Mouse (Mus musculus) MEL (cell line): Measurements from ENCODE around the gene Dok4. TPM values are rescaled to one million over a fixed set of nuclear protein-coding genes. Genes with fewer than 3 reads are reported as not detected.

Experiments used
- DNase-seq: peaks from one replicate; pipeline ENCODE4 v3.0.0; 2011; ENCODE audit warnings: low read depth, low spot score
- H3K27ac ChIP-seq: 2 replicates; pipeline ENCODE4 v1.5.1; 2012; ENCODE audit warnings: low read depth, mild to moderate bottlenecking, control low read depth, low read length, moderate library complexity; ENCODE audit not compliant: control insufficient read depth
- H3K27me3 ChIP-seq, 2 experiments: fragments of 150-350 bp in 1 of 2; sonication (generic) in 1 of 2; 2 replicates each; pipeline ENCODE4 v1.6.1; 2012; ENCODE audit warnings: low read length in 2 of 2, mild to moderate bottlenecking in 2 of 2, improper control_type of control experiment in 1 of 2, moderate library complexity in 1 of 2; ENCODE audit not compliant: insufficient read depth in 2 of 2, control insufficient read depth in 1 of 2
- H3K36me3 ChIP-seq, 2 experiments: 2 replicates each; pipeline ENCODE4 v1.6.1; 2012 to 2014; ENCODE audit warnings: low read length in 2 of 2, improper control_type of control experiment in 1 of 2, inconsistent platforms in 1 of 2, mild to moderate bottlenecking in 1 of 2; ENCODE audit not compliant: insufficient read depth in 2 of 2, control insufficient read depth in 1 of 2
- H3K4me1 ChIP-seq, 2 experiments: fragments of 150-350 bp in 1 of 2; sonication (generic) in 1 of 2; 2 replicates each; pipeline ENCODE4 v1.6.1; 2012; ENCODE audit warnings: low read length in 2 of 2, improper control_type of control experiment in 1 of 2, mild to moderate bottlenecking in 1 of 2; ENCODE audit not compliant: insufficient read depth in 2 of 2, control insufficient read depth in 1 of 2
- H3K4me3 ChIP-seq, 2 experiments: fragments of 150-350 bp in 1 of 2; sonication (generic) in 1 of 2; 2 replicates each; pipeline ENCODE4 v1.5.1; 2012; ENCODE audit warnings: low read depth in 2 of 2, low read length in 2 of 2, mild to moderate bottlenecking in 2 of 2, moderate library complexity in 2 of 2, control low read depth in 1 of 2, improper control_type of control experiment in 1 of 2; ENCODE audit not compliant: control insufficient read depth in 1 of 2, insufficient read depth in 1 of 2
- H3K79me2 ChIP-seq: 2 replicates; pipeline ENCODE4 v1.6.1; 2012; ENCODE audit warnings: mild to moderate bottlenecking, low read length, moderate library complexity; ENCODE audit not compliant: control insufficient read depth, poor library complexity, insufficient read depth
- H3K9ac ChIP-seq: 2 replicates; pipeline ENCODE4 v1.6.1; 2012; ENCODE audit warnings: low read depth, mild to moderate bottlenecking, control low read depth, low read length, moderate library complexity; ENCODE audit not compliant: control insufficient read depth, poor library complexity, severe bottlenecking
- H3K9me3 ChIP-seq: fragments of 150-350 bp; sonication (generic); replicated peaks from 2 replicates; pipeline ENCODE4 v1.6.1; 2012; ENCODE audit warnings: mild to moderate bottlenecking, low read length, improper control_type of control experiment, moderate library complexity; ENCODE audit not compliant: insufficient read depth
- BHLHE40 ChIP-seq: IDR thresholded peaks from 2 replicates; pipeline ENCODE4 v1.6.1; 2012; ENCODE audit warnings: low read depth, mild to moderate bottlenecking, inconsistent platforms, low read length, improper control_type of control experiment, borderline replicate concordance
- E2F4 ChIP-seq: IDR thresholded peaks from 2 replicates; pipeline ENCODE4 v1.6.1; 2011; ENCODE audit warnings: low read depth, low read length, improper control_type of control experiment, borderline replicate concordance
- EP300 ChIP-seq, 2 experiments: IDR thresholded peaks; 2 replicates each; pipeline ENCODE4 v1.6.1; 2011; ENCODE audit warnings: improper control_type of control experiment in 2 of 2, low read length in 2 of 2, low read depth in 1 of 2, mild to moderate bottlenecking in 1 of 2
- ETS1 ChIP-seq: IDR thresholded peaks from 2 replicates; pipeline ENCODE4 v1.6.1; 2012; ENCODE audit warnings: low read depth, mild to moderate bottlenecking, inconsistent platforms, low read length, improper control_type of control experiment, moderate library complexity
- GATA1 ChIP-seq: IDR thresholded peaks from 2 replicates; pipeline ENCODE4 v1.6.1; 2011; ENCODE audit warnings: low read depth, low read length, improper control_type of control experiment
- KAT2A ChIP-seq: conservative IDR thresholded peaks from 2 replicates; pipeline ENCODE4 v1.6.1; 2012; ENCODE audit warnings: low read depth, low read length, improper control_type of control experiment, inconsistent platforms
- MAX ChIP-seq: IDR thresholded peaks from 2 replicates; pipeline ENCODE4 v1.6.1; 2011; ENCODE audit warnings: low read length, improper control_type of control experiment
- MAZ ChIP-seq: IDR thresholded peaks from 2 replicates; pipeline ENCODE4 v1.6.1; 2012; ENCODE audit warnings: low read depth, mild to moderate bottlenecking, inconsistent platforms, low read length, improper control_type of control experiment
- MXI1 ChIP-seq: IDR thresholded peaks from 2 replicates; pipeline ENCODE4 v1.6.1; 2011; ENCODE audit warnings: mild to moderate bottlenecking, low read depth, low read length, improper control_type of control experiment
- MYB ChIP-seq: IDR thresholded peaks from 2 replicates; pipeline ENCODE4 v1.6.1; 2011; ENCODE audit warnings: mild to moderate bottlenecking, low read depth, low read length, improper control_type of control experiment
- NRF1 ChIP-seq: IDR thresholded peaks from 2 replicates; pipeline ENCODE4 v1.6.1; 2014; ENCODE audit warnings: low read depth, mild to moderate bottlenecking, inconsistent platforms, low read length, improper control_type of control experiment, moderate library complexity; ENCODE audit not compliant: poor library complexity, insufficient read depth, severe bottlenecking
- POLR2A ChIP-seq, 2 experiments: IDR thresholded peaks; 2 replicates each; pipeline ENCODE4 v1.6.1; 2011 to 2012; ENCODE audit warnings: low read length in 2 of 2, mild to moderate bottlenecking in 2 of 2, control low read depth in 1 of 2, improper control_type of control experiment in 1 of 2, low read depth in 1 of 2, moderate library complexity in 1 of 2; ENCODE audit not compliant: control insufficient read depth in 1 of 2, insufficient read depth in 1 of 2, poor library complexity in 1 of 2
- POLR2AphosphoS2 ChIP-seq: IDR thresholded peaks from 2 replicates; pipeline ENCODE4 v1.6.1; 2011; ENCODE audit warnings: low read length, improper control_type of control experiment
- POLR2AphosphoS5 ChIP-seq: IDR thresholded peaks from 2 replicates; pipeline ENCODE4 v1.6.1; 2012; ENCODE audit warnings: low read depth, borderline replicate concordance, mild to moderate bottlenecking, inconsistent platforms, low read length, moderate library complexity, mixed read lengths
- RAD21 ChIP-seq: IDR thresholded peaks from 2 replicates; pipeline ENCODE4 v1.6.1; 2011; ENCODE audit warnings: mild to moderate bottlenecking, low read depth, low read length, improper control_type of control experiment
- RCOR1 ChIP-seq: IDR thresholded peaks from 2 replicates; pipeline ENCODE4 v1.6.1; 2012; ENCODE audit warnings: low read depth, mild to moderate bottlenecking, inconsistent platforms, low read length, improper control_type of control experiment
- SMC3 ChIP-seq: IDR thresholded peaks from 2 replicates; pipeline ENCODE4 v1.6.1; 2011; ENCODE audit warnings: low read depth, low read length, improper control_type of control experiment
- TAL1 ChIP-seq: IDR thresholded peaks from 2 replicates; pipeline ENCODE4 v1.6.1; 2012; ENCODE audit warnings: mild to moderate bottlenecking, inconsistent platforms, low read length, moderate library complexity, mixed read lengths
- TBP ChIP-seq: IDR thresholded peaks from 2 replicates; pipeline ENCODE4 v1.8.0; 2011; ENCODE audit warnings: low read depth, low read length, improper control_type of control experiment
- TCF12 ChIP-seq: IDR thresholded peaks from 2 replicates; pipeline ENCODE4 v1.6.1; 2014; ENCODE audit warnings: low read depth, mild to moderate bottlenecking, inconsistent platforms, low read length, improper control_type of control experiment, moderate library complexity
- UBTF ChIP-seq: IDR thresholded peaks from 2 replicates; pipeline ENCODE4 v1.6.1; 2012; ENCODE audit warnings: low read depth, mild to moderate bottlenecking, inconsistent platforms, low read length, improper control_type of control experiment, moderate library complexity, borderline replicate concordance; ENCODE audit not compliant: insufficient read depth
- USF1 ChIP-seq: IDR thresholded peaks from 2 replicates; pipeline ENCODE4 v1.6.1; 2014; ENCODE audit warnings: low read depth, mild to moderate bottlenecking, inconsistent platforms, low read length, improper control_type of control experiment, moderate library complexity
- ZC3H11A ChIP-seq: IDR thresholded peaks from 2 replicates; pipeline ENCODE4 v1.6.1; 2012; ENCODE audit warnings: low read depth, mild to moderate bottlenecking, inconsistent platforms, low read length, improper control_type of control experiment
- ZKSCAN1 ChIP-seq: IDR thresholded peaks from 2 replicates; pipeline ENCODE4 v1.6.1; 2012; ENCODE audit warnings: low read depth, mild to moderate bottlenecking, inconsistent platforms, low read length, improper control_type of control experiment, moderate library complexity
- ZMIZ1 ChIP-seq: IDR thresholded peaks from 2 replicates; pipeline ENCODE4 v1.6.1; 2012; ENCODE audit warnings: low read depth, mild to moderate bottlenecking, inconsistent platforms, low read length, improper control_type of control experiment, moderate library complexity
- ZNF384 ChIP-seq: IDR thresholded peaks from 2 replicates; pipeline ENCODE4 v1.6.1; 2012; ENCODE audit warnings: low read depth, mild to moderate bottlenecking, inconsistent platforms, low read length, improper control_type of control experiment
- polyA plus RNA-seq, 2 experiments: library from polyadenylated mRNA; stranded (reverse) in 1 of 2; unstranded in 1 of 2; fragments of >175 nt in 1 of 2; fragments of >200 nt in 1 of 2; gene quantifications; 2 replicates each; pipeline versions ENCODE4 v1.2.1 to v1.2.4; 2012; ENCODE audit warnings: low replicate concordance in 2 of 2, low read depth in 1 of 2; ENCODE audit not compliant: insufficient read length in 2 of 2, insufficient read depth in 1 of 2, missing spikeins in 1 of 2
- total RNA-seq: library from RNA; depleted of rRNA; stranded (reverse); fragments of 300-350 nt; gene quantifications from 2 replicates; pipeline ENCODE4 v1.2.3, GENCODE M21; 2012

The Dok4 gene
- total and polyA plus RNA-seq, 3 experiments = 1.5 to 3.2 TPM; not detected in 1

DNA sequence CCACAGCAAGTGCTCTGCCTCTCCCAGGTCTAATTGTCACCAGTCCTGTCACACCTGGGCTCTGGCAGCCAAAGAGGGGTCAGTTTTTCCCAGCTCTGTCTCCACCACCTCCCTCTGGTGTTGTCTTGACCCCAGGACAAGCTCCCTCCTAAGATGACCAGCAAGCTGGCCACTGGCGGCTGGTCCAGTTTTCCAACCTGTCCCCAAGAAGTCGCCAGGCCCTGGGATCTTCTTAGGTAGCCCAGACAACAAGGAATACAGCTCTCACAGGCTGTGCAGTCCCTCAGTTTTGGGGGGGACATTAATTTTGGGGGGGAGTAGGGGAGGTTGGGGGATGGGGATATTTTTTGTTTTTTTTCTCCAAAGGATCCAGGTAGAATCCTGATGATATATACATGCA is 3.6 kb downstream of the Dok4 start:
- Histone ChIP-seq H3K79me2 (no peaks in the 10 kb centered on the region), H3K9me3 (no peaks in the 10 kb centered on the region), H3K4me1 (peaks cover 2 to 12% of the 10 kb centered on the region in 2 experiments), H3K4me3 (no peak overlapping the region), H3K36me3 (peaks cover 0 to 6% of the 10 kb centered on the region in 2 experiments; a peak in 2 of 4 replicates), H3K27ac (no peak overlapping the region), H3K27me3 (no peaks in the 10 kb centered on the region), H3K9ac (no peak overlapping the region)
- no peak for DNase-seq
- TF ChIP-seq ZC3H11A = no peak
- TF ChIP-seq ETS1 = no peak
- TF ChIP-seq MYB = no peak
- no peak for TF ChIP-seq MXI1
- TF ChIP-seq POLR2A (IDR thresholded peaks at IDR 0.05; ENCODE audit: control insufficient read depth in 1 of 2, insufficient read depth in 1 of 2, low read depth in 1 of 2, low read length in 2 of 2, poor library complexity in 1 of 2) = no peak
- no peak for TF ChIP-seq MAZ
- TF ChIP-seq RAD21 = no peak
- no peak for TF ChIP-seq POLR2AphosphoS2
- TF ChIP-seq TCF12 = no peak
- TF ChIP-seq NRF1 = no peak
- no peak for TF ChIP-seq ZMIZ1
- no peak for TF ChIP-seq E2F4
- no peak for TF ChIP-seq BHLHE40
- TF ChIP-seq ZKSCAN1 = no peak
- no peak for TF ChIP-seq POLR2AphosphoS5
- no peak for TF ChIP-seq ZNF384

GRCm38 (mm10) chr8:94872156-94872555 is 4.0 kb downstream of the Dok4 start:
- Histone ChIP-seq H3K9me3 (no peaks in the 10 kb centered on the region), H3K27me3 (no peaks in the 10 kb centered on the region), H3K4me1 (peaks cover 2 to 12% of the 10 kb centered on the region in 2 experiments), H3K27ac (no peak overlapping the region), H3K4me3 (no peak overlapping the region), H3K79me2 (no peaks in the 10 kb centered on the region), H3K9ac (no peak overlapping the region), H3K36me3 (peaks cover 0 to 6% of the 10 kb centered on the region in 2 experiments; a peak in 2 of 4 replicates)
- no peak for DNase-seq
- TF ChIP-seq RCOR1 = no peak
- no peak for TF ChIP-seq MAX
- no peak for TF ChIP-seq TAL1
- no peak for TF ChIP-seq POLR2AphosphoS5
- no peak for TF ChIP-seq MYB
- no peak for TF ChIP-seq UBTF
- no peak for TF ChIP-seq MAZ
- TF ChIP-seq E2F4 = no peak
- no peak for TF ChIP-seq POLR2A (IDR thresholded peaks at IDR 0.05; ENCODE audit: control insufficient read depth in 1 of 2, insufficient read depth in 1 of 2, low read depth in 1 of 2, low read length in 2 of 2, poor library complexity in 1 of 2)
- no peak for TF ChIP-seq BHLHE40
- no peak for TF ChIP-seq SMC3
- no peak for TF ChIP-seq TBP
- no peak for TF ChIP-seq GATA1
- TF ChIP-seq EP300 (IDR thresholded peaks at IDR 0.05; ENCODE audit: low read depth in 1 of 2, low read length in 2 of 2) = no peak
- TF ChIP-seq USF1 = no peak
- no peak for TF ChIP-seq KAT2A
